Mouse (Mus musculus): ENCODE measurements around the gene Gstt1. TPM values are rescaled to one million over a fixed set of nuclear protein-coding genes. Genes with fewer than 3 reads are reported as not detected.

Gene Gstt1
- polyA plus RNA-seq, 1 experiment from 2014 or later: 7.4 TPM

DNA sequence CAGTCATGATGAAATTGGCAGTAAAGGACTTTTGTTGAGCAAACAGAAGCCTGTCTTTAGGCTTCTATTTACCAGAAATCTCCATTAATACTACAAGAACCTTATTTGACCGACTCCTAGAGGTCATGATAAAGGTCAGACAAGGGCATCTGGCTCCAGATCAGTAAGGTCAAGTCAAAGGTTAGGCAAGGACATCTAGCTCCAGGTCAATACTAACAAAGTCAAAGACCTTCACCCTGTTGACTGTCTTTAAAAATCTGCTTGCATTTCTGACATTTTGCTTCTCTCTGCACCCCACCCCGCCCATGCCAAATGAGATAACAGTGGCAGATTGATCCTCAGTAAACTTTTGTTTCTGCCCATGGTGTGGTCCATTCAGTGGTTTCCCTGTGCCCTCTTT, 5.8 kb upstream of the Gstt1 start:
- Histone ChIP-seq H3K36me3 (no peaks in the 10 kb centered on the region), H3K4me2 (no peak overlapping the region), H3K27me3 (no peaks in the 10 kb centered on the region; the same call in 1 of the 2 replicates), H3K9ac (no peak overlapping the region), H3K4me3 (no peak overlapping the region), H3K4me1 (replicated peaks) (no peaks in the 10 kb centered on the region), H3K27ac (no peak overlapping the region), H3K9me3 (replicated peaks) (no peaks in the 10 kb centered on the region)
- 58% methylated on average over 2 of the region's 2 CpGs for WGBS
- ATAC-seq (replicated peaks; ENCODE audit: insufficient number of reproducible peaks, insufficient read depth, low FRiP score, low read depth): no peak

DNA sequence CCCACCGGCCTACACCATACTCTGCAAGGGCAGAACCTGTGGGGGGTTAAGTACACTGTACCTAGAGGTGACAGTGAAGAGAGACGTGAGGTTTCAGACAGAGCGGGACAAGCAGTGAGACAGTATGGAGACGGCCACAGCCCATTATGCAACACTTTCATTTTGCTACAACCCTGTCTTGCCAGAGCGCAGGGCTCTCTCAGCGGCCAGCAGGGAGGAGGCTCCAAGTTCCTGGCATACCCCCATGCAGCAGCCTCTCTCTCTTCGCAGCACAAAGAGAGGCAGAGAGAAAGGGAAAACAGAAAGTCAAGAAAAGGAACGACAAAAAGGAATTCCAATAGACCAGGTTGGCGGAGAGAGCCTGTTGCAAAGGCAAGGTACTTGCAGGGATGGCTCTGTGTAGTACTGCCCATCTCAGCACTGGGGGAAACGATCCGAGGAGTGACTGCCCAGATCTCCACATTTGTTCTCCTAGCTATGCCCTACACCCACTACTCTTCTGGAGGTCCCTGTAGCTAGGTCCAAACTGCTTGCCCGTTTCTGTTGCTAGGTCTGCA, 687 bp downstream of the Gstt1 start:
- Histone ChIP-seq H3K36me3 (no peaks in the 10 kb centered on the region), H3K4me3 (peak overlapping the region; percentile 52), H3K4me1 (replicated peaks) (peaks cover 15% of the 10 kb centered on the region), H3K9ac (peak overlapping the region; percentile 55), H3K27me3 (no peaks in the 10 kb centered on the region; the same call in 1 of the 2 replicates), H3K4me2 (peak overlapping the region; percentile 96), H3K27ac (no peak overlapping the region), H3K9me3 (replicated peaks) (no peaks in the 10 kb centered on the region)
- no peak; the same call in 1 of the 2 replicates for ATAC-seq (replicated peaks; ENCODE audit: insufficient number of reproducible peaks, insufficient read depth, low FRiP score, low read depth)
- WGBS: 0% methylated on average over 12 of the region's 12 CpGs

DNA sequence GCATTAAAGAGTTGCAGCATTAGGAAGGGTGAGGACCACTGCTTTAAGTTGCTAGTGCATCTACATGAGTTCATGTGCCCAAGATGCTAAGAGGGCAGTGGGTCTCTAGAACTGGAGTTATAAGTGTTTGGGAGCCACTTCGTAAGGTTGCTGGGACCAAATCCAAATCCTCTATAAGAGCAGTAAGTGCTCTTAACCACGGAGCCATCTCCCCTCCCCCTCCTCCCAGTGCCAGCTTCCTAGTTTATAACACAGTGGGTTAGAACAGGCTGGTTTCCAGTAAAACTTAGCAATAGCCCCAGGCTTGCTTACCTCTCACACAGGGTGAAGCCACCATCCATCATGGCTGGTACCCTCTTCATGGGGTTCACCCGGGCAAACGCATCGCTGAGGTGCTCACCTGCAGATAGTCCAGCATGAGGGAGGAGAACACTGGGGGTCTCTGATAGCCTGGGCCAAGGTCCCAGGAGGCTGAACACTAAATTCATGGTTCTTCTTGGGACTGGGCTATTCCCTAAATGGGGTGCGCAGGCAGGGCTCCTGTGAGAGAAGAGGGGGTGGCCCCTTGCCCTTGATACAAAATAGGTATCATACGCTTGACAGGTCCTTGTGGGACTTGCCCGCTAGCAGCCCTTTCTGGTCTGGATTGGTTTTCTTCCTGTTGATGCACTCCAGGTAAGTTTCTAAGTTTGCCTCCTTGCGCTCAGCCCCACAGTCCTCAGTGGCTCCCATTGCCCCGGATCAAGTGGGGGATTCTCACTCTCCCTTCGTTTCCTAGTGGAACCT, 1.5 kb downstream of the Gstt1 start:
- Histone ChIP-seq H3K4me1 (replicated peaks) (peaks cover 15% of the 10 kb centered on the region), H3K36me3 (no peaks in the 10 kb centered on the region), H3K4me2 (peak overlapping the region; percentile 96), H3K4me3 (peak overlapping the region; percentile 52), H3K9me3 (replicated peaks) (no peaks in the 10 kb centered on the region), H3K27ac (no peak overlapping the region), H3K9ac (peak overlapping the region; percentile 55; the same call in 1 of the 2 replicates), H3K27me3 (no peaks in the 10 kb centered on the region; the same call in 1 of the 2 replicates)
- no peak for ATAC-seq (replicated peaks; ENCODE audit: insufficient number of reproducible peaks, insufficient read depth, low FRiP score, low read depth)
- WGBS: 31% methylated on average over 11 of the region's 11 CpGs

DNA sequence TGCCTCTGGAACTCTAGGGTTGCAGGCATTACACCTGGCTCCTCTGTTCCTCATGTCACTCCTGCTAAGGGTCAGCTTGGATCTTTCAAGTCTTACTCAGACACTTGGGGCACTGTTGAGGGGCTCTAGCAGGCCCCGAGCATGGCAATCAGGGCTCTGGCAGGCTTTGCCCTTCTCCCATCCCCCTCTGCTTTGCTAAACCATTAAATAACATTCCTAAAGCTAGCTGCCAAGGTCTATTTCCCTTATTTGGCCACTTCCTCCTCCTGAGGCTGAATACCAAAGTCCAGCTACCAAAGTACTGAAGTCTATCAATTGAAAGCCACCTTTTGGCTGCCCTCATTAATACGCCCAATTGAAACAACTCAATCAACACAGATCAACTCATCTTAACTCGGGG, 3.5 kb downstream of the Gstt1 start:
- Histone ChIP-seq H3K4me2 (no peak overlapping the region), H3K4me3 (no peak overlapping the region), H3K9me3 (replicated peaks) (no peaks in the 10 kb centered on the region), H3K9ac (no peak overlapping the region), H3K4me1 (replicated peaks) (peaks cover 15% of the 10 kb centered on the region), H3K27ac (no peak overlapping the region), H3K27me3 (no peaks in the 10 kb centered on the region), H3K36me3 (no peaks in the 10 kb centered on the region)
- no peak for ATAC-seq (replicated peaks; ENCODE audit: insufficient number of reproducible peaks, insufficient read depth, low FRiP score, low read depth)
- 38% methylated on average over 3 of the region's 3 CpGs for WGBS

DNA sequence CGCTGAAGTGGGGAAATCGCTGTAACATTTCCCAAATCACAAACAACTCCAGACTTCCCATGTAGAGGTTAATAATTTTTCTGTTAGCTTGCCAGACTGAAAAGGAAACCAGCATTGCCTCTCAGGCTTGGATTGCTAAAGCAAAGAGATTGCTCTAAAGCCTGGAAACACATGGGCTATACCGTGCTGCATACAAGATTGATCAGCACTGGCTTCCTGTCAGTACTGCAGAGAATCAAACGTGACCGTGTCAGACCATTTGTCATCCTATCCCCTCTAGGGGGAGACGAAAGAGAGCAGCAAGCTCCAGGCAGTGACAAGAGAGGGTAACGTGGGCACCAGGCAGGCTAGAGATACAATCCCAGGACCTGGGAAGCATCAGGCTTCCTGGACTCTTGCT, 7.6 kb downstream of the Gstt1 start:
- no peak overlapping the region for H3K4me3 ChIP-seq
- 21% methylated on average over 7 of the region's 7 CpGs for WGBS

DNA sequence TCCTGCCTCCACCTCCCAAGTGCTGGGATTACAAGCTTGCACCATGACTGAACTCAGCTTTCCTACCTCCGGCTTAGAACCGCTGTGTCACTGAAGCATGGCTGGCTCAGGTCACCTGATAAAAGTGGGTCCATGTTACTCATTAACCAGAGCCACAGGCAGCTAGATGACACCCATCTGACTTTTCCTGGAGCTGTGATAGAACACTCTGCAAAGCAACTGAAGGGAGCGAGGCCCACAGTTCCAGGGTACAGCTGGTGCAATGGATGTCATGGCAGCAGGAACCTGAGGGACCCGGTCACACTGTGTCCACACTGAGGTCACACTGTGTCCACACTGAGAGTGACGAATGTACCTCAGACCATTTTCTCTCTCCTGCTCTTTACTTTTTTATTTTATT, 8.5 kb downstream of the Gstt1 start:
- Histone ChIP-seq H3K4me3 (no peak overlapping the region), H3K4me1 (replicated peaks) (peaks cover 2% of the 10 kb centered on the region), H3K27ac (no peak overlapping the region), H3K9me3 (replicated peaks) (no peaks in the 10 kb centered on the region), H3K4me2 (no peak overlapping the region), H3K36me3 (no peaks in the 10 kb centered on the region), H3K9ac (no peak overlapping the region), H3K27me3 (no peaks in the 10 kb centered on the region)
- ATAC-seq (replicated peaks; ENCODE audit: insufficient number of reproducible peaks, insufficient read depth, low FRiP score, low read depth): no peak
- WGBS: 81% methylated on average over 5 of the region's 5 CpGs

More for the DNA sequence above, 7.6 kb downstream of the Gstt1 start:
- ATAC-seq (replicated peaks; ENCODE audit: insufficient number of reproducible peaks, insufficient read depth, low FRiP score, low read depth): no peak
- H3K27me3 ChIP-seq: no peaks in the 10 kb centered on the region
- no peaks in the 10 kb centered on the region for H3K9me3 ChIP-seq (replicated peaks)
- no peak overlapping the region for H3K9ac ChIP-seq
- no peak overlapping the region for H3K4me2 ChIP-seq
- H3K27ac ChIP-seq: no peak overlapping the region
- no peaks in the 10 kb centered on the region for H3K36me3 ChIP-seq
- H3K4me1 ChIP-seq (replicated peaks): peaks cover 5% of the 10 kb centered on the region

DNA sequence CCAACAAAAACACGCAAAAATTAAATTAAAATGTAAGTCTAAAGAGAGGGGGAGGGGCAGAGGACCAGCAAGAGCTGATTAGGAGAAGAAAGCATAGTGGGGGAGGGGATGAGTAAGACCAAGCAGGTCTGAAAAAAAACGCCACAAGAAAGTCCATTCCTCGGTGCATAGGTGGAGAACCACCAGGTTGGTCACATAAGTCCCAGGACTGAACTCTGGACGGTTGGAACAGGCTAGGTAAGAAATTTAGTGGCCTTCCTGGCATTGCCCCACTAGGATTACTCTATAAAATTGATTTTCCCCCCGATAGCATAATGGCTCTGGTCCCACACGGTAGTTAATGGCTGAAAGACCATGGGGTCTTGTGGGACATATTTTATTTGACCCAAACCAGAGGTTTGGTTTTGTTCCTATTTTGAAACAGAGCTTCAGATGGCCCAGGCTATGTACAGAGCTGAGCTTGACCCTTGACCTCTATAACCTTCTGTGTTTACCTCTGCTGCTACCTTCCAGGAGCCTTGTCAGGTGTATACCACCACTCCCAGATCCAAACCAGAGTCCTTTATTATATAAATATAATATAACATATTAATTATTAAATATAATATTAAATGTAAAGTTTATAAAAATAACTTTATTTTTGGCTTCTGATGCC, 9.2 kb downstream of the Gstt1 start:
- no peak overlapping the region for H3K4me3 ChIP-seq
- no peak overlapping the region for H3K27ac ChIP-seq
- H3K36me3 ChIP-seq: no peaks in the 10 kb centered on the region
- H3K4me2 ChIP-seq: no peak overlapping the region
- H3K27me3 ChIP-seq: no peaks in the 10 kb centered on the region
- 69% methylated on average over 6 of the region's 6 CpGs for WGBS
- H3K9ac ChIP-seq: no peak overlapping the region
- H3K4me1 ChIP-seq (replicated peaks): no peaks in the 10 kb centered on the region; the same call in 1 of the 2 replicates
- ATAC-seq (replicated peaks; ENCODE audit: insufficient number of reproducible peaks, insufficient read depth, low FRiP score, low read depth): no peak
- no peaks in the 10 kb centered on the region for H3K9me3 ChIP-seq (replicated peaks)

DNA sequence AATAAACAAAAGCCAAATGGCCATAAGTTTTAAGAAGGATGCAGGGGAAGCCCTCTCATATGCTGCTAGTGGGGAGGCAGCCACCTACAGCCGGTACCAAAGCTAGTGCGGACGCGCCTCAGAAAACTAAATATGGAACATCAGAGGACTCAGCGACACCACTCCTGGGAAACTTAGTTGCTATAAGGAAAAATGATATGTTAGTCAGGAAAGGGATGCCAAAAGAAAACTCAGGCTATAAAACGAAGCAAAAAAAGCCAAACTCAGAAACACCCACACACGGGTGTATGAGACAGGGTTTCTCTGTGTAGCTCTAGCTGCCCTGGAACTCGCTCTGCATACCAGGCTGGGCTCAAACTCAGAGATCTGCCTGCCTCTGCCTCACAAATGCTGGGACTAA, 10.1 kb downstream of the Gstt1 start:
- H3K27ac ChIP-seq: no peak overlapping the region
- H3K4me1 ChIP-seq (replicated peaks): no peaks in the 10 kb centered on the region; the same call in 1 of the 2 replicates
- H3K9ac ChIP-seq: no peak overlapping the region
- no peaks in the 10 kb centered on the region for H3K9me3 ChIP-seq (replicated peaks)
- ATAC-seq (replicated peaks; ENCODE audit: insufficient number of reproducible peaks, insufficient read depth, low FRiP score, low read depth): no peak
- H3K27me3 ChIP-seq: no peaks in the 10 kb centered on the region
- 90% methylated on average over 8 of the region's 8 CpGs for WGBS
- no peak overlapping the region for H3K4me3 ChIP-seq
- H3K36me3 ChIP-seq: no peaks in the 10 kb centered on the region
- H3K4me2 ChIP-seq: no peak overlapping the region

DNA sequence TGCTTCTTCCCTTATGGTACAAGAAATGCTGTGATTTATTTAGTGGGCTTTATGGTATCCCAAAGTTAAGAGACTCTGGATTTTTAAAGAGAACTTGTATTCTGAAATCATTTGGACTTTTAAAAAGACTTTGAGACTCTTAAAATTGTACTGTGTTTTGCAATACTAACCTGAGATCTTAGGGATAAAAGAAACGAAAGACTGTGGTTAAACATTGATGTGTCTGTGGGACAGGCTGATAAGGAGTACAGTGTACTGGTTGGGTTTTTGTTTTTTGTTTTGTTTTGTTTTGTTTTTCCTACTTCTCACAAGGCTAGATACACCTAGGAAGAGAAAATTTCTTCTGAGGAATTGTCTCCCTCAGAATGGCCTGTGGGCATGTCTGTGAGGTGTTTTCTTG, 12.9 kb downstream of the Gstt1 start:
- Histone ChIP-seq H3K9me3 (replicated peaks) (no peaks in the 10 kb centered on the region), H3K9ac (no peak overlapping the region), H3K27me3 (no peaks in the 10 kb centered on the region), H3K4me1 (replicated peaks) (peaks cover 5% of the 10 kb centered on the region; the same call in 1 of the 2 replicates), H3K4me2 (no peak overlapping the region), H3K4me3 (no peak overlapping the region), H3K27ac (no peak overlapping the region), H3K36me3 (no peaks in the 10 kb centered on the region)
- 63% methylated on average over 1 of the region's 1 CpGs for WGBS
- ATAC-seq (replicated peaks; ENCODE audit: insufficient number of reproducible peaks, insufficient read depth, low FRiP score, low read depth): no peak

DNA sequence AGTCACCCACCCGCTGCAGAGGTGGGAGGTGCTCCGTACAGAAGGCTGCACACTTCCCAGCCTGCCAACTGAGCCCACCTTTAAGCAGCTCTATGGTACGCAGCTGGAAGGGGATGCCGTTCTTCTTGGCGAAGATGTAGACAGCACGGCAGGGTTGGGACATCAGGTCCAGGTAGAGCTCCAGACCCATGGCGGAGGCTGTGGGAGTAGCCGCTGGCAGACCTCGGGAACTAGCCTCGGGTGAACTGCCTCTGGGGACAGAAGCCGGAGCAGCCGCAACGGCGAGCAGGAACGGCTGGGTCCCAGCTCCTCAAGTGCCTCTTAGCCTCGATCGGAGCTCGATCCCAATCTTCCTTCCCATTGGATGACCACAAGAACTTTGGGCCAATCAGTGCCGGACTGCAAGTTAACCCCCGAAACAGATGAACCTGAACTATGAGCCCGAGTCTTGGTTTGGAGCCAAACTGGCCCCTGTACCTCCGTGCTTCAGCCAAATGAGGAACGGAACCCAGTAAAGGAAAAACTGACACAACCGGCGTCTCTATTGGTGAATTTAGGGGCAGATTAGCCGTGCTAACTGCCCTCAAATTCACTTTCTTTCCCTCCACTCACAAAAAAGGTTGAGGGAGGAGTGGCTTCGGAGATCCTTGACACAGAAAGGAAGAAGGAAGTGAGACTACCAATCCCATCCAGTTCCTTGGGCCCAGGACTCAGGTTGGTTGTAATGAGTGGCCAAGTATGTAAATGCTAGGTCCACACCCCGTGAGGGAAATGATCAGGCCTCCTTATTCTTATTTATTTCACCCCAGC, 17.4 kb downstream of the Gstt1 start, which contains the start of the genes Gm20441 and Gstt3:
TSS of gene Gm20441 (minus strand) at position 186 of the 810 bp plus-strand sequence.
TSS of gene Gstt3 (minus strand) at position 646 of the 810 bp plus-strand sequence.
- Histone ChIP-seq H3K9me3 (replicated peaks) (no peaks in the 10 kb centered on the region), H3K9ac (peak within 1 kb of the TSS; percentile 38), H3K4me1 (replicated peaks) (peaks cover 11% of the 10 kb centered on the region; the same call in 1 of the 2 replicates), H3K27me3 (peaks cover 12% of the 10 kb centered on the region), H3K27ac (peak within 1 kb of the TSS; percentile 2; the same call in 1 of the 2 replicates), H3K36me3 (no peaks in the 10 kb centered on the region), H3K4me3 (peak within 1 kb of the TSS; percentile 48), H3K4me2 (peak within 1 kb of the TSS; percentile 79)
- peak; percentile 50; the same call in 1 of the 2 replicates for ATAC-seq (replicated peaks; ENCODE audit: insufficient number of reproducible peaks, insufficient read depth, low FRiP score, low read depth)
- WGBS: 1% methylated on average over 28 of the region's 28 CpGs
